Mouse (Mus musculus): ENCODE results near the gene Man1b1.

GRCm38 (mm10) chr2:25376589-25376988 is 44.5 kb downstream of the Man1b1 start:
- peak; percentile 44; the same call in 1 of the 2 replicates for TF ChIP-seq CTCF (IDR thresholded peaks at IDR 0.05; ENCODE audit: extremely low read depth, insufficient read depth, insufficient read length, insufficient replicate concordance)
- TF ChIP-seq POLR2A (IDR thresholded peaks at IDR 0.05; ENCODE audit: low read depth, low read length), result no peak

All from spleen, adult 2 months (tissue).